Mouse (Mus musculus): ENCODE results near the gene Gm14412. TPM values are rescaled to one million over a fixed set of nuclear protein-coding genes. Genes with fewer than 3 reads are reported as not detected.

The Gm14412 gene
- polyA plus RNA-seq, 1 experiment from 2014 or later = 0.28 TPM

Other genes with a start within 250 kb of the Gm14412 start
- gene Gm14401, start 250.0 kb downstream of the Gm14412 start, polyA plus RNA-seq (2016; fragmentation: Nextera tagmentation; extraction: Ambion mirVana) = not detected in 2 replicates
- gene Gm14410, start 117.9 kb downstream of the Gm14412 start, polyA plus RNA-seq (2016; fragmentation: Nextera tagmentation; extraction: Ambion mirVana) = 18.8 and 19.5 TPM in 2 replicates
- not detected in 2 replicates for gene Gm14409, start 57.3 kb downstream of the Gm14412 start, polyA plus RNA-seq (2016; fragmentation: Nextera tagmentation; extraction: Ambion mirVana)
- 7.7 and 8.5 TPM in 2 replicates for gene Gm14418, start 74.0 kb upstream of the Gm14412 start, polyA plus RNA-seq (2016; fragmentation: Nextera tagmentation; extraction: Ambion mirVana)
- 10.2 and 11.7 TPM in 2 replicates for gene Zfp970, start 140.4 kb upstream of the Gm14412 start, polyA plus RNA-seq (2016; fragmentation: Nextera tagmentation; extraction: Ambion mirVana)
- 6.2 and 6.5 TPM in 2 replicates for gene Gm14403, start 173.9 kb upstream of the Gm14412 start, polyA plus RNA-seq (2016; fragmentation: Nextera tagmentation; extraction: Ambion mirVana)

Data from heart, embryonic 12.5 days (tissue).